Mouse (Mus musculus) lung, embryonic 15.5 days (tissue): Measurements from ENCODE around the gene Cse1l. TPM values are rescaled to one million over a fixed set of nuclear protein-coding genes. Genes with fewer than 3 reads are reported as not detected.

Experiments
- ATAC-seq: fragments of 200-750 bp; cut with Nextera tagmentation; 2 replicates; pipeline ENCODE4 v1.8.0; 2017; ENCODE audit warnings: moderate number of reproducible peaks, borderline replicate concordance; ENCODE audit not compliant: low FRiP score, low TSS enrichment; ENCODE audit errors: extremely low read depth
- H3K27ac ChIP-seq: fragments of 300-500 bp; sonication (generic); 2 replicates; pipeline ENCODE4 v1.5.1; 2015; ENCODE audit warnings: moderate library complexity, mild to moderate bottlenecking, inconsistent platforms
- H3K27me3 ChIP-seq: fragments of 300-500 bp; sonication (generic); 2 replicates; pipeline ENCODE4 v1.6.1; 2015; ENCODE audit warnings: inconsistent platforms
- H3K36me3 ChIP-seq: fragments of 300-500 bp; sonication (generic); 2 replicates; pipeline ENCODE4 v1.6.1; 2015; ENCODE audit warnings: inconsistent platforms
- H3K4me1 ChIP-seq: fragments of 300-500 bp; sonication (generic); 2 replicates; pipeline ENCODE4 v1.6.1; 2015; ENCODE audit warnings: inconsistent platforms
- H3K4me2 ChIP-seq: fragments of 300-500 bp; sonication (generic); 2 replicates; pipeline ENCODE4 v1.6.1; 2015; ENCODE audit warnings: inconsistent platforms, mild to moderate bottlenecking, moderate library complexity
- H3K4me3 ChIP-seq: fragments of 300-500 bp; sonication (generic); 2 replicates; pipeline ENCODE4 v1.5.1; 2015; ENCODE audit warnings: mild to moderate bottlenecking, inconsistent platforms
- H3K9ac ChIP-seq: fragments of 300-500 bp; sonication (generic); 2 replicates; pipeline ENCODE4 v1.6.1; 2015; ENCODE audit warnings: inconsistent platforms
- H3K9me3 ChIP-seq: fragments of 300-500 bp; sonication (generic); 2 replicates; pipeline ENCODE4 v1.6.1; 2016; ENCODE audit warnings: inconsistent platforms
- WGBS: fragments of 180-500 bp; shearing (Covaris S2); methylation state at CpG from one replicate; pipeline ENCODE4 v1.1.7; 2015; 5-methylcytosine and 5-hydroxymethylcytosine counted together
- polyA plus RNA-seq: library from polyadenylated mRNA; unstranded; fragments of >200 nt; fragmentation: Nextera tagmentation; extraction: Ambion mirVana; gene quantifications from 2 replicates; pipeline ENCODE4 v1.2.1, GENCODE M21; 2015

Gene Cse1l
- polyA plus RNA-seq, 1 experiment from 2014 or later: 127 TPM

DNA sequence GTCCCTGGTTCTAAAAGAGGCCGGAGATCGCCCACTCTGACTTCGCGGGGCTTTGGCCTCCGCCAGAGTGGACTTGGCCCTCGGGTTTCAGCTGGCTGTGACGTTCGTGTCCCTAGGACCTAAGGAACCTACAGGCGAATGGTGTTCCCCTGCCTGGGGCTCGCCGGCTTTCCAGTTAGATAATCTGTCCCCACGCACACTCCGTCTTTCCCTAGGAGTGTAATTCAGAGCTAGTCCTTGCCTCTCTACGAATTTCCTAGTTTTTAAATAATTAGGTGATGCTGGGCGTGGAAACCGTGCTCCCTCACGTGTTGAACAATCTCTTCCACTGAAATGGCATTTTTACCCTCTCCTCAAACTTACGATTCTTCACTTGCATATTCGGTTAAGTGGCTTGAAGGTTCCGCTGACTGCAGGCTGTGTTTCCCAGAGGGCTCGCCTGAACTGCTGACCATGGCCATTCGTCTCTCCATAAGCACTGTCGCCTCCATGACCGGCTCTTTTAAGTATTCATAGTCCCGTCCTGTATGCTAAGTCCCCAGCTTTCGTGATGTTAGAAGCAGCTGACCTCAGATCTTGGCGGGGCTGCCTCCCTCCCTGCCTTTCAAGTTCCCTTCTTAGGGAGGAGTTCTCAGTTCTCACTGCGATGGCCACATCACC is 813 bp downstream of the Cse1l start:
- 0% methylated on average over 28 of the region's 28 CpGs for WGBS

DNA sequence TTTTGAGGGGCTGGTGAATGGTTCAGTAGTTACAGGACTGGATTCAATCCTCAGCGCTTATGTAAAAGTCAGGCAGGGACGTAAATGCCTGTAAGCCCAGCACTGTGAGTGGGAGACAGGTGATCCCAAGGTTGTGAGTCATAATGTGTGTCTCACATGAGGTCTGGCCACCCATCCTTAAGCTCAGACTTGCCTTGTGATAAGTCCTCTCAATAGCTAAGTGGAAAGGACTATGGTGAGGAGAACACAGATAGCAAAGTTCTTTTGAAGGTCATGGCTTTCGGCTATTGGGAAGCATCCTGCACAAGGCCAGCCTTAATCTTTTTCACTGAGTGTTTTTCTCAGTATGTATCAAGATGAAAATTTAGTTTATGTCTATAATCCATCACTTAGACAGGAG is 3.9 kb downstream of the Cse1l start:
- H3K4me1 ChIP-seq: peaks cover 16% of the 10 kb centered on the region
- no peak overlapping the region for H3K4me2 ChIP-seq
- 95% methylated on average over 3 of the region's 3 CpGs for WGBS
- no peak overlapping the region for H3K27ac ChIP-seq
- no peaks in the 10 kb centered on the region for H3K9me3 ChIP-seq
- no peak overlapping the region for H3K4me3 ChIP-seq
- no peaks in the 10 kb centered on the region for H3K27me3 ChIP-seq
- H3K9ac ChIP-seq: no peak overlapping the region
- H3K36me3 ChIP-seq: peaks cover 16% of the 10 kb centered on the region
- ATAC-seq: no peak

More for the DNA sequence above, 813 bp downstream of the Cse1l start:
- peak overlapping the region; percentile 85 for H3K4me3 ChIP-seq
- no peak for ATAC-seq
- H3K36me3 ChIP-seq: peaks cover 16% of the 10 kb centered on the region
- H3K9me3 ChIP-seq: no peaks in the 10 kb centered on the region
- peak overlapping the region; percentile 93 for H3K9ac ChIP-seq
- H3K27ac ChIP-seq: peak overlapping the region; percentile 99
- H3K4me2 ChIP-seq: peak overlapping the region; percentile 80
- no peaks in the 10 kb centered on the region for H3K27me3 ChIP-seq
- peaks cover 16% of the 10 kb centered on the region for H3K4me1 ChIP-seq

DNA sequence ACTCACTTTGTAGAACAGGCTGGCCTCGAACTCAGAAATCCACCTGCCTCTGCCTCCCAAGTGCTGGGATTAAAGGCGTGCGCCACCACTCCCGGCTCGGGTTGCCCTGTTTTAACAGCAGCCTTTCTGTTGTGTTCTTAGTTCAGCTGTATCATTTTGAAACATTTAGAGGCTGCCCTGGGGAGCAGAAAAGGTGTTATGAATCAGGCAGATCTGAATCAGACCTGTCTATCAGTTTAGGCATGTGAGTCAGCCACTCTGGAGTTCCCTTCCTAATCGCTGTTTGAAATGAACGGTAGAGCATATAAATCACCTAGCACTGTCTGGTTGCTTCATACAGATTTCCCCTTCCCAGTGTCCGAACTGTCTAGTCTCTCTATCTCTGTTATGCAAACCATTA is 4.7 kb downstream of the Cse1l start:
- ATAC-seq: no peak
- WGBS: 80% methylated on average over 8 of the region's 8 CpGs
- no peak overlapping the region for H3K4me3 ChIP-seq
- H3K9ac ChIP-seq: no peak overlapping the region
- peaks cover 16% of the 10 kb centered on the region for H3K36me3 ChIP-seq
- H3K4me1 ChIP-seq: peaks cover 12% of the 10 kb centered on the region
- no peak overlapping the region for H3K4me2 ChIP-seq
- H3K27ac ChIP-seq: no peak overlapping the region
- H3K27me3 ChIP-seq: no peaks in the 10 kb centered on the region
- H3K9me3 ChIP-seq: no peaks in the 10 kb centered on the region

DNA sequence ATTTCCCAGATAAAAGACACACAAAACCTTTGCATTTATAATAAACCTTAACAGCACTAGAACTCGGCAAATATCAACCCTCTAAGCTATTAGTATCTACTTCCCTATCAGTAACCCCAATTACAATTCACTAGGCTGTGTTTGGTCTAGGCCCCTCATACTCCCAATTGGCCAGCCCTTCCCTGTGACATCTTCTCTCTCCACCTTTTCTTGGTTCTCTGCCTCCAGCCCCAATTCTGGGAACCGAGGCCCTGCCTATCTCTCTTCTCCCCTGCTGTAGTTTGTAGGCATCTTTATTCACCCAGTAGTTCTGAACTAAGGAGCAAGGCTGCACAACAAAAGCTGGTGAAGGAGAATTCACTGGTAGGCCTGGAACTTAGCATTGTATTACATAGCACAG is 18.1 kb downstream of the Cse1l start:
- Histone ChIP-seq H3K27ac (no peak overlapping the region), H3K9me3 (no peaks in the 10 kb centered on the region), H3K4me3 (no peak overlapping the region), H3K27me3 (no peaks in the 10 kb centered on the region), H3K36me3 (peaks cover 76% of the 10 kb centered on the region), H3K4me1 (no peaks in the 10 kb centered on the region), H3K4me2 (no peak overlapping the region), H3K9ac (no peak overlapping the region)
- no peak for ATAC-seq
- WGBS: 92% methylated on average over 2 of the region's 2 CpGs

DNA sequence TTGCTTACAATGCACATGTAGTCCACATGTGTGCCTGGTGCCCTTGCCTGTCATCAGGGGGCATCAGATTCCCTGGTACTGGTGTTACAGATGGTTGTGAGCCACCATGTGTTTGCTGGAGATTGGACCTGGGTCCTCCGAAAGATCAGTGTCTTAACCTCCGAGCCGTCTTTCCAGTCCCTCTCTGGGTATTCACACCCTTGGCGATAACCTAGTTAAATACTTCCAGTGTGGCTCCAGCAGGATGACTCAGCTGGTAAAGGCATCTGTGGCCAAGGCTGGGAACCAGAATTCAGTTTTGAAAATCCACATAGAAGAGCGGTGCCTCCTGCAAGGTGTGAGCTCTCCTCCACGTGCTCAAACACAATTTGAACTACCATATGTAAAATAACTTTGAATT is 28.1 kb downstream of the Cse1l start:
- H3K27me3 ChIP-seq: no peaks in the 10 kb centered on the region
- H3K4me2 ChIP-seq: no peak overlapping the region
- no peak overlapping the region for H3K4me3 ChIP-seq
- H3K9me3 ChIP-seq: no peaks in the 10 kb centered on the region
- ATAC-seq: no peak
- H3K36me3 ChIP-seq: peaks cover 81% of the 10 kb centered on the region
- H3K27ac ChIP-seq: no peak overlapping the region
- H3K4me1 ChIP-seq: no peaks in the 10 kb centered on the region
- no peak overlapping the region for H3K9ac ChIP-seq
- WGBS: 90% methylated on average over 6 of the region's 6 CpGs

DNA sequence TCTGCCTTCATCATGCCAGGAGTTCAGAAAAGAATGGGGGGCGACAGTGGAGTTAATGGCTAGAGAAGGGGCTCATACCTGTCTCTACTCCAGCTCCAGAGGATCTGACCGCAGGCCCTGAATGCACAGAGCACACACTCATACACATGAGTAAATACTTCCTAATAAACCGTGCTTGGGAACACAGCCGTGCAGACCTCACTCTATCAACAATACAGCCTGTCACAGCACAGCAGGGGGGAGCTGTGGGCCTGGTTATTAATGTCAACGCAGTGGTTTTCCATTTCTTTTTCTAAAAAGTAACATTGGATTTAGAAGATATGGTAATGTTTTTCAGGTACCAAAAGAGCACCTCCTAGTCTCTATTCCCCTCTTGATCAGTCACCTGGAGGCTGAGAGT is 28.6 kb downstream of the Cse1l start:
- Histone ChIP-seq H3K36me3 (peaks cover 81% of the 10 kb centered on the region), H3K27ac (no peak overlapping the region)

DNA sequence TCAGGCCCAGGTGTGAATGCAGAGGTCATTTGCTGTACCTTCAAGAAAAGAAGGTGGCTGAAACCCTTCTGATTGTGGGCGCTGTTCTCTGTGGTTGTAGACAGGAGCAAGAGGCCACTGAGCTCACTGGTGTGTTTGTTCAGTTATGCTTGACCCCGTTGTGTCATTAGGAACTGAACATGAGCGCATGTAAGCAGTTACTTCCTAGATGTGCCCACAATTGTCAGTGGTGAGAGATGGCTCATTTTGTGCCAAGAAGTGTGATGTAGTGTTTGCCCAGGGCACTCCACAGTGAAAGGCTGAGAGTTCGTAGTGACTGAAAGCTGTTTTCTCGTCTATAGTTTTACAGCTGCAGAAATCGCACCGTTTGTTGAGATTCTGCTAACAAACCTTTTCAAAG is 29.7 kb downstream of the Cse1l start:
- H3K4me1 ChIP-seq: no peaks in the 10 kb centered on the region
- H3K9ac ChIP-seq: no peak overlapping the region
- ATAC-seq: no peak
- H3K4me3 ChIP-seq: no peak overlapping the region
- H3K27ac ChIP-seq: no peak overlapping the region
- H3K4me2 ChIP-seq: no peak overlapping the region
- no peaks in the 10 kb centered on the region for H3K27me3 ChIP-seq
- H3K9me3 ChIP-seq: no peaks in the 10 kb centered on the region
- WGBS: 69% methylated on average over 7 of the region's 7 CpGs
- peaks cover 80% of the 10 kb centered on the region for H3K36me3 ChIP-seq

More for the DNA sequence above, 28.6 kb downstream of the Cse1l start:
- Histone ChIP-seq H3K9ac (no peak overlapping the region), H3K27me3 (no peaks in the 10 kb centered on the region), H3K4me2 (no peak overlapping the region), H3K4me1 (no peaks in the 10 kb centered on the region), H3K9me3 (no peaks in the 10 kb centered on the region), H3K4me3 (no peak overlapping the region)
- 72% methylated on average over 5 of the region's 5 CpGs for WGBS
- no peak for ATAC-seq

DNA sequence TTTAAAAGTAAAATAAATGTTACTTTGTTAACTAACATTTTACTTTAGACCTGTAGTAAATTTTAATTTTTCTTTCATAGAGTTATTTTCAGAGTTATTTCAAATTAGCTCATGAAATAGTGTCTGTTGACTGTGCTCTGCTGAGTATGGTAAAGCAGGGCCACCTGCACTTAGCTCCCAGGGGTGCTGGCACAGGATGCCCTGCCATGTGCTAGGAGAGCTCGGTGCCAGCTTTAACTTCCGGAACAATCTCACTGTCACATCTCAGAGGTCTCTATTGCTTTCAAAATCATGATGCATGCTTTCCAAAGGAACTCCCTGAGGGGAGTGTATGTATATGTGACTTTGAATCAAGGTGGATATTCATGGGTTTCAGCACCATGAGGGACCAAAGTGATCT is 30.3 kb downstream of the Cse1l start:
- Histone ChIP-seq H3K9ac (no peak overlapping the region), H3K4me3 (no peak overlapping the region), H3K36me3 (peaks cover 80% of the 10 kb centered on the region), H3K4me2 (no peak overlapping the region), H3K27ac (no peak overlapping the region), H3K27me3 (no peaks in the 10 kb centered on the region), H3K4me1 (no peaks in the 10 kb centered on the region), H3K9me3 (no peaks in the 10 kb centered on the region)
- ATAC-seq: no peak
- 86% methylated on average over 2 of the region's 2 CpGs for WGBS

DNA sequence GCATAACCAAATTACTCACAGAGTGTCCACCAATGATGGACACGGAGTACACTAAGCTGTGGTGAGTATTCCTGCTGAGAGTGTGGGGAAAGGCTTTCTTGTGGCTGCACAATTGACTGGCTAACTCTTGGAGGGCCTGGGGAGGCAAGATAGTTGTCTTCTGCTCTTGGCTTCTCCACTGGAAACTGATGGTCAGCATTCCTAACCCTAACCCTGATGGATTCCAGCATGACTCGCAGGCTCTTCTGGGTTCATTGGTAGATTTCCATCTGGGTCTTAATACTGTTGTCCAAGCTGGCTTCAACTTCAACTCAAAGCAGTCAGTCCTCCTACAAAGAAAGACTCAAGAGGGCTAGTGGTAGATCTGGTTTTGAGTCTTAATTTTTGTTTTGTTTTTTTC is 37.3 kb downstream of the Cse1l start:
- WGBS: 88% methylated on average over 2 of the region's 2 CpGs
- ATAC-seq: no peak
- no peak overlapping the region for H3K9ac ChIP-seq
- H3K4me1 ChIP-seq: no peaks in the 10 kb centered on the region
- H3K36me3 ChIP-seq: peaks cover 87% of the 10 kb centered on the region
- H3K27ac ChIP-seq: no peak overlapping the region
- H3K4me2 ChIP-seq: no peak overlapping the region
- no peaks in the 10 kb centered on the region for H3K27me3 ChIP-seq
- H3K4me3 ChIP-seq: no peak overlapping the region
- H3K9me3 ChIP-seq: no peaks in the 10 kb centered on the region

DNA sequence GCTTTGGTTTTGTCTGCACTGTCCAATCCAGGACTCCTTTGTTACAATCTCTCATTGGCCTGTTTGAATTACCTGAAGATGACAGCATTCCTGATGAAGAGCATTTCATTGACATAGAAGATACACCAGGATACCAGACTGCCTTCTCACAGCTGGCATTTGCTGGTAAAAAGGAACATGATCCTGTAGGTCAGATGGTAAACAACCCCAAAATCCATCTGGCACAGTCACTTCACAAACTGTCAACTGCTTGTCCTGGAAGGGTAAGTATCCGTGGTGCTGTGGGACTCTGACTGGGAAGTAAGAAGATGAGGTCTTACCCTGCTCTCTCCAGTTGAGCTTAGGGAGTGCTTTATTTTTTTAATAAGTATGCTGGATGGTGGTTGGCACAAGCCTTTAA is 38.5 kb downstream of the Cse1l start:
- no peak overlapping the region for H3K4me2 ChIP-seq
- no peak for ATAC-seq
- no peaks in the 10 kb centered on the region for H3K4me1 ChIP-seq
- H3K4me3 ChIP-seq: no peak overlapping the region
- no peak overlapping the region for H3K9ac ChIP-seq
- H3K36me3 ChIP-seq: peaks cover 88% of the 10 kb centered on the region
- no peaks in the 10 kb centered on the region for H3K9me3 ChIP-seq
- no peaks in the 10 kb centered on the region for H3K27me3 ChIP-seq
- no peak overlapping the region for H3K27ac ChIP-seq
- 69% methylated on average over 1 of the region's 1 CpGs for WGBS

DNA sequence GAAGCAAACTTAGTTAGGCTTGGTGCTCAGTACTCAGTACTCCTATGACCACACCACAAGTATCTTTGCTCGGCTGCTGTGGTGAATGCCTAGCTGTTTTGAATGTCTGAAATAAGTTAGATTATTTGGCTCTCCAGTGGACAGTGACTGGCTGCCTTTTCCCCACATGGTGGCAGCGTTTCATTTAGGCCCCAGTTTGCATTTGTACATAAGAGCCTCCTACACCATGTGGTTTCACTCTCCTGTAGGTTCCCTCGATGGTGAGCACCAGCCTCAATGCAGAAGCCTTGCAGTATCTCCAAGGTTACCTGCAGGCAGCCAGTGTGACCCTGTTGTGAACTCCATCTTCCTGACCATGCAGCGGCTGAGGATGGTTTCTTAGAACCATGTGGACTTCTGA is 39.6 kb downstream of the Cse1l start:
- ATAC-seq: peak; percentile 8; the same call in 1 of the 2 replicates
- H3K36me3 ChIP-seq: peaks cover 92% of the 10 kb centered on the region
- H3K4me1 ChIP-seq: no peaks in the 10 kb centered on the region
- no peak overlapping the region for H3K4me2 ChIP-seq
- H3K4me3 ChIP-seq: no peak overlapping the region
- H3K27me3 ChIP-seq: no peaks in the 10 kb centered on the region
- no peak overlapping the region for H3K9ac ChIP-seq
- H3K9me3 ChIP-seq: no peaks in the 10 kb centered on the region
- WGBS: 50% methylated on average over 4 of the region's 4 CpGs
- no peak overlapping the region for H3K27ac ChIP-seq

DNA sequence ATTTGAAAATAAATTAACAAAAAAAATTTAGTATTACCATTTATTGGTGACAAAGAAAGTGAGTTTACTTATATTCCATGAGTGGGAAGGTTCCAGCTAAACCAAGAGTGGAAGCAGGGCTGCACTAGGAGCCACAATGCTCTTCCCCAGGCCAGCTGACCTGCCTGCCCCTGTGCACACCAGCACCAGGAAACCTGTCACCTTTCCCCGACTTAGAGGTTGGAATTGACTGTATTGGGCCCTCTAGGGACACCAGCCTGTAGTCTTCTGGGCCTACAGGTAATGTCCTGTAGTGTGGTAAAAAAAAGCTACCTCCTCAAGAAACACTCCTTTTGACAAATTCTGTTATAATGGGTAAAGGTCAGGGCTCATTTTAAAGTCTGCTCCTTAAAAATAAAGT is 42.4 kb downstream of the Cse1l start:
- peaks cover 91% of the 10 kb centered on the region for H3K36me3 ChIP-seq
- no peak for ATAC-seq
- WGBS: 56% methylated on average over 1 of the region's 1 CpGs
- no peak overlapping the region for H3K9ac ChIP-seq
- no peak overlapping the region for H3K27ac ChIP-seq
- H3K4me1 ChIP-seq: no peaks in the 10 kb centered on the region; the same call in 1 of the 2 replicates
- H3K27me3 ChIP-seq: no peaks in the 10 kb centered on the region
- no peak overlapping the region for H3K4me2 ChIP-seq
- no peaks in the 10 kb centered on the region for H3K9me3 ChIP-seq
- H3K4me3 ChIP-seq: no peak overlapping the region

DNA sequence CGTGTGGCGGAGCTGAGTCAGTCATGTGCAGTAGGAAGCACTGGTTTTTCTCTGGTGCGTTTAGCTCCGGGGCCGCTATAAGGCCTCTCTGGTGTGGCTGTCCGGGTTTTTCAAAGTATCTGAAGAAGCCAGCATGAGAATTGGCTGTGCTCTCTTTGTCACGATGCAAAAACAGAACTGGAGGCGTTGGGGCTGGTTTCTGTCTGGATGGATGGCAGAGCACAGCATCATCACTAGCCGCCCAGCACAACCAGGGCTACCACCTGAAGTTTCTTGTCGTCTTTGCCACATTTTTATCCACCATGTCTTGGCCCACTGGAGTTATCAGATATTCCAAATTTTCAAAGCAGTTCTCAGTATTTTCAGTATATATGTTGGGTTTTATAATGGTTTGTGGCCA is 43.1 kb downstream of the Cse1l start:
- H3K36me3 ChIP-seq: peaks cover 91% of the 10 kb centered on the region
- H3K27me3 ChIP-seq: no peaks in the 10 kb centered on the region
- no peak overlapping the region for H3K4me2 ChIP-seq
- ATAC-seq: no peak
- H3K9ac ChIP-seq: no peak overlapping the region
- H3K27ac ChIP-seq: no peak overlapping the region
- WGBS: 85% methylated on average over 10 of the region's 10 CpGs
- no peak overlapping the region for H3K4me3 ChIP-seq
- H3K9me3 ChIP-seq: no peaks in the 10 kb centered on the region
- H3K4me1 ChIP-seq: no peaks in the 10 kb centered on the region; the same call in 1 of the 2 replicates
